Mouse (Mus musculus): ENCODE measurements around the gene Zfp296. TPM values are rescaled to one million over a fixed set of nuclear protein-coding genes. Genes with fewer than 3 reads are reported as not detected.

Zfp296 gene
- 1.3 and 1.5 TPM in 2 replicates for polyA plus RNA-seq (2015; fragmentation: Nextera tagmentation; extraction: Ambion mirVana)

- DNase-seq (no peak), ATAC-seq (ENCODE audit: low read depth) (no peak)
- under 1% methylated on average over 56 of the region's 56 CpGs for WGBS (ENCODE audit: insufficient replicate concordance)
- Histone ChIP-seq H3K9ac (peak within 1 kb of the TSS; percentile 73), H3K27ac (no peak within 1 kb of the TSS; the same call in 1 of the 2 replicates), H3K9me3 (replicated peaks) (no peaks in the 10 kb centered on the region), H3K4me3 (replicated peaks) (peak within 1 kb of the TSS; percentile 61), H3K36me3 (peaks cover 27% of the 10 kb centered on the region), H3K27me3 (peaks cover 16% of the 10 kb centered on the region; the same call in 1 of the 2 replicates), H3K4me2 (peak within 1 kb of the TSS; percentile 96), H3K4me1 (replicated peaks) (peaks cover 65% of the 10 kb centered on the region)
Measured at GRCm38 (mm10) chr7:19577141-19577852, at the start of gene Zfp296, which contains the start of gene Gemin7. Zfp296 (plus strand) TSS chr7:19577287. Gemin7 (minus strand) TSS chr7:19577595.

- H3K27me3 ChIP-seq = no peaks in the 10 kb centered on the region
- no peaks in the 10 kb centered on the region for H3K4me1 ChIP-seq (replicated peaks)
- H3K9ac ChIP-seq = no peak overlapping the region
- DNase-seq (no peak), ATAC-seq (ENCODE audit: low read depth) (0 out of 2 replicates have a peak, but pooled peaks have one; percentile 13)
- 82% methylated on average over 10 of the region's 10 CpGs for WGBS (ENCODE audit: insufficient replicate concordance)
- no peak overlapping the region for H3K4me3 ChIP-seq (replicated peaks)
- H3K9me3 ChIP-seq (replicated peaks) = no peaks in the 10 kb centered on the region
- peaks cover 78% of the 10 kb centered on the region for H3K36me3 ChIP-seq
- H3K27ac ChIP-seq = no peak overlapping the region
- H3K4me2 ChIP-seq = no peak overlapping the region
Measured at GRCm38 (mm10) chr7:19531077-19531476, 46.0 kb upstream of the Zfp296 start.

- peaks cover 86% of the 10 kb centered on the region for H3K36me3 ChIP-seq
- no peaks in the 10 kb centered on the region for H3K27me3 ChIP-seq
- no peaks in the 10 kb centered on the region for H3K9me3 ChIP-seq (replicated peaks)
- no peak overlapping the region for H3K4me3 ChIP-seq (replicated peaks)
- ATAC-seq (ENCODE audit: low read depth) (no peak), DNase-seq (no peak)
- no peak overlapping the region for H3K4me2 ChIP-seq
- no peaks in the 10 kb centered on the region for H3K4me1 ChIP-seq (replicated peaks)
- no peak overlapping the region for H3K27ac ChIP-seq
- WGBS (ENCODE audit: insufficient replicate concordance) = 94% methylated on average over 14 of the region's 14 CpGs
- no peak overlapping the region for H3K9ac ChIP-seq
Measured at GRCm38 (mm10) chr7:19532240-19532639, 44.8 kb upstream of the Zfp296 start.

GRCm38 (mm10) chr7:19534676-19535075 is 42.4 kb upstream of the Zfp296 start:
- Histone ChIP-seq H3K9me3 (replicated peaks) (no peaks in the 10 kb centered on the region), H3K27ac (no peak overlapping the region), H3K27me3 (no peaks in the 10 kb centered on the region), H3K4me1 (replicated peaks) (peaks cover 4% of the 10 kb centered on the region; the same call in 1 of the 2 replicates), H3K9ac (no peak overlapping the region), H3K4me3 (replicated peaks) (no peak overlapping the region), H3K4me2 (no peak overlapping the region), H3K36me3 (peaks cover 77% of the 10 kb centered on the region)
- DNase-seq = no peak
- WGBS (ENCODE audit: insufficient replicate concordance) = 94% methylated on average over 10 of the region's 10 CpGs
- no peak for ATAC-seq (ENCODE audit: low read depth)

GRCm38 (mm10) chr7:19540771-19541566 is 36.1 kb upstream of the Zfp296 start:
- Histone ChIP-seq H3K27me3 (no peaks in the 10 kb centered on the region), H3K4me3 (replicated peaks) (no peak overlapping the region), H3K4me1 (replicated peaks) (peaks cover 41% of the 10 kb centered on the region), H3K27ac (no peak overlapping the region), H3K9ac (no peak overlapping the region), H3K9me3 (replicated peaks) (no peaks in the 10 kb centered on the region), H3K4me2 (no peak overlapping the region), H3K36me3 (peaks cover 23% of the 10 kb centered on the region)
- DNase-seq (no peak), ATAC-seq (ENCODE audit: low read depth) (no peak)
- WGBS (ENCODE audit: insufficient replicate concordance) = 98% methylated on average over 2 of the region's 2 CpGs

- Histone ChIP-seq H3K9me3 (replicated peaks) (no peaks in the 10 kb centered on the region), H3K9ac (no peak overlapping the region), H3K27me3 (no peaks in the 10 kb centered on the region), H3K27ac (no peak overlapping the region), H3K4me2 (no peak overlapping the region), H3K36me3 (peaks cover 16% of the 10 kb centered on the region), H3K4me1 (replicated peaks) (peaks cover 48% of the 10 kb centered on the region), H3K4me3 (replicated peaks) (no peak overlapping the region)
- 76% methylated on average over 7 of the region's 7 CpGs for WGBS (ENCODE audit: insufficient replicate concordance)
- ATAC-seq (ENCODE audit: low read depth) (no peak), DNase-seq (no peak)
Measured at GRCm38 (mm10) chr7:19541681-19542154, 35.4 kb upstream of the Zfp296 start.

GRCm38 (mm10) chr7:19542155-19542691 is 34.9 kb upstream of the Zfp296 start:
- Histone ChIP-seq H3K27me3 (no peaks in the 10 kb centered on the region), H3K36me3 (peaks cover 14% of the 10 kb centered on the region)

GRCm38 (mm10) chr7:19543584-19543983 is 33.5 kb upstream of the Zfp296 start:
- DNase-seq (no peak), ATAC-seq (ENCODE audit: low read depth) (no peak)
- Histone ChIP-seq H3K27ac (no peak overlapping the region), H3K9me3 (replicated peaks) (no peaks in the 10 kb centered on the region), H3K4me1 (replicated peaks) (peaks cover 63% of the 10 kb centered on the region), H3K27me3 (no peaks in the 10 kb centered on the region), H3K4me3 (replicated peaks) (no peak overlapping the region), H3K4me2 (no peak overlapping the region), H3K36me3 (peaks cover 9% of the 10 kb centered on the region; the same call in 1 of the 2 replicates), H3K9ac (no peak overlapping the region)
- 47% methylated on average over 6 of the region's 6 CpGs for WGBS (ENCODE audit: insufficient replicate concordance)

More at GRCm38 (mm10) chr7:19542155-19542691, 34.9 kb upstream of the Zfp296 start:
- WGBS (ENCODE audit: insufficient replicate concordance) = 62% methylated on average over 8 of the region's 8 CpGs
- ATAC-seq (ENCODE audit: low read depth) (0 out of 2 replicates have a peak, but pooled peaks have one; percentile 7), DNase-seq (no peak)
- H3K4me3 ChIP-seq (replicated peaks) = no peak overlapping the region
- peaks cover 53% of the 10 kb centered on the region for H3K4me1 ChIP-seq (replicated peaks)
- H3K4me2 ChIP-seq = no peak overlapping the region
- H3K9ac ChIP-seq = no peak overlapping the region
- no peaks in the 10 kb centered on the region for H3K9me3 ChIP-seq (replicated peaks)
- H3K27ac ChIP-seq = no peak overlapping the region

GRCm38 (mm10) chr7:19546007-19546406 is 31.1 kb upstream of the Zfp296 start:
- Histone ChIP-seq H3K27me3 (no peaks in the 10 kb centered on the region), H3K4me3 (replicated peaks) (no peak overlapping the region), H3K4me2 (no peak overlapping the region), H3K9ac (no peak overlapping the region), H3K36me3 (peaks cover 17% of the 10 kb centered on the region; the same call in 1 of the 2 replicates), H3K9me3 (replicated peaks) (no peaks in the 10 kb centered on the region), H3K4me1 (replicated peaks) (peaks cover 74% of the 10 kb centered on the region), H3K27ac (no peak overlapping the region)
- DNase-seq (no peak), ATAC-seq (ENCODE audit: low read depth) (no peak)
- WGBS (ENCODE audit: insufficient replicate concordance) = 77% methylated on average over 3 of the region's 3 CpGs

GRCm38 (mm10) chr7:19547344-19547969 is 29.6 kb upstream of the Zfp296 start:
- H3K9me3 ChIP-seq (replicated peaks) = no peaks in the 10 kb centered on the region
- peaks cover 18% of the 10 kb centered on the region for H3K36me3 ChIP-seq
- H3K4me3 ChIP-seq (replicated peaks) = no peak overlapping the region
- 0 out of 2 replicates have a peak overlapping the region, but pooled peaks have one; percentile 5 for H3K4me2 ChIP-seq
- 0 out of 2 replicates have a peak overlapping the region, but pooled peaks have one; percentile 4 for H3K27ac ChIP-seq
- 78% methylated on average over 2 of the region's 2 CpGs for WGBS (ENCODE audit: insufficient replicate concordance)
- H3K9ac ChIP-seq = no peak overlapping the region
- H3K4me1 ChIP-seq (replicated peaks) = peaks cover 81% of the 10 kb centered on the region
- H3K27me3 ChIP-seq = no peaks in the 10 kb centered on the region
- DNase-seq (no peak), ATAC-seq (ENCODE audit: low read depth) (peak; percentile 28; the same call in 1 of the 2 replicates)

Measured in liver, embryonic 13.5 days (tissue).